In the genomic region with DNA sequence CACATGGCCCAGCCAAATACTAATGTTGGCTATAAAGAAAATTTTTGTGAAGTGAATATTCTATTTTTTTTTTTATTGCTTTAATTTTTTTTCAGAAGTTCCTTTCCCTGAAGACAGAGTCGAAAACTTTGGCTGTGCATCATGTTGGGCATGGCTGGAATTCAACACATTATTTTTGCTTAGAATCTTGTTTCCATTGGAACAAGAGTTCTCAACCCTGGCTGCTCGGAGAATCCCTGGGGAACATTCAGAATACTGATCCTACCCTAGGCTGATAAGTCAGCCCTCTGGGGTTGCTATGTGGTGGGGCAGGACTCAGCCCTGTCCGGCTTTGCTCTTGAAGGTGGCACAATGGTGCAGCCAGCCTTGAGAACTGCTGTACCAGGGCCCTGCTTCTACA, we compare ENCODE assay signal across 15 mouse cellular contexts.
DNase-seq lines count a peak whose midpoint lies in the region.
"Had no signal": no experiment of that assay in that cellular context is flagged by ENCODE, and none has a peak within 500 bp of the region (broad histone marks: within the 10 kb centered on the region; RNA-seq: fewer than 3 reads in every experiment).

No protein-coding gene starts in this region.

- peak; percentile 16 for DNase-seq in adrenal gland, postnatal 14 days
- DNase-seq in adrenal gland, adult 8-10 months, result no peak
- DNase-seq in heart, adult 11 months, result peak; percentile 88
- no peak for DNase-seq in heart, postnatal 36 days
- DNase-seq in fibroblast of lung, adult 2 months (ENCODE audit: low read depth), result peak; percentile 62
- DNase-seq in lung, postnatal 25 days (ENCODE audit: low spot score), result no peak
- DNase-seq in ovary, adult 18-20 months (ENCODE audit: low spot score), result no peak
- DNase-seq: adrenal gland, adult 2 months; adrenal gland, postnatal 25 days; B cell, adult 2 months; cerebellum, adult 11-12 months; cerebellum, adult 2 months; cerebellum, adult 9-10 months; cerebellum, postnatal 10 days; cerebellum, postnatal 25 days had no signal

- intact Hi-C loops in heart, postnatal 36 days (cut with DNase I), result no loop called here

Comparison
In these comparisons a context has a peak if more than half of its experiments do, and no peak if none do; other contexts are left out.
1. DNase-seq: peak in adrenal gland, postnatal 14 days (single experiment), heart, adult 11 months (single experiment) and fibroblast of lung, adult 2 months (single experiment); none in adrenal gland, adult 8-10 months (single experiment), heart, postnatal 36 days (0 of 2), lung, postnatal 25 days (single experiment) and ovary, adult 18-20 months (single experiment).